Mouse (Mus musculus): Measurements from ENCODE around the gene Ythdf1. TPM values are rescaled to one million over a fixed set of nuclear protein-coding genes. Genes with fewer than 3 reads are reported as not detected.

Ythdf1 gene
- polyA plus RNA-seq (2012; rRNA removed; ENCODE audit: low replicate concordance) = 38.6 and 63.9 TPM in 2 replicates

DNA sequence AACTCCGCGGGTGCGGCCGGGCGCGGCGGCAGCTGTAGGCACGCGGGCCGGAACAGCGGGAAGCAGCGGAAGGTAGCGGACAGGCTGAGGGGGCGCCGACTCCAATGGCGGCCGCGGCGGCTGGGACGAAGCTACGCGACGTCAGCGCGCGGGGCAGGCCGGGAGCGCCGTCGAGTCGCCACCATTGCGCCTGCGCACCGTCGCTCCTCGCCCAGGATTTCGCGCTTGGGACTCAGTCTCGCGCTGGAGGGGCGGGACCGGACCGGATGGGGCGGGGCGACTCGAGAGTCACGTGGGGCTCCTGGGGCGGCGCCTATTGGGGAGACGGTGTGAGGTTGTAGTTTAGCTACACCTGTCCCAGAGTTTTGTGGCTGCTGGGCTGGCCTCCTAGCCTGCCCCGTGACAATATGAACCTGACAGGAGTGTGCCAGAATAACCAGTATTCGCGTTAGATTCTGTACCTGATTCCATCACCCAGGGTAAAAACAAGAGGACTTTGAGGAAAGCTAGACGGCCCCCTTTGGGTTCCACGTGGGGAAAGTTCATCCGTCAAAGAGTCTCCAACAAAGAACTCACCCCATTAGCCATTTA, at the start of gene Ythdf1:
Ythdf1 (minus strand) TSS at position 140 of the 591 bp plus-strand sequence.

DNA sequence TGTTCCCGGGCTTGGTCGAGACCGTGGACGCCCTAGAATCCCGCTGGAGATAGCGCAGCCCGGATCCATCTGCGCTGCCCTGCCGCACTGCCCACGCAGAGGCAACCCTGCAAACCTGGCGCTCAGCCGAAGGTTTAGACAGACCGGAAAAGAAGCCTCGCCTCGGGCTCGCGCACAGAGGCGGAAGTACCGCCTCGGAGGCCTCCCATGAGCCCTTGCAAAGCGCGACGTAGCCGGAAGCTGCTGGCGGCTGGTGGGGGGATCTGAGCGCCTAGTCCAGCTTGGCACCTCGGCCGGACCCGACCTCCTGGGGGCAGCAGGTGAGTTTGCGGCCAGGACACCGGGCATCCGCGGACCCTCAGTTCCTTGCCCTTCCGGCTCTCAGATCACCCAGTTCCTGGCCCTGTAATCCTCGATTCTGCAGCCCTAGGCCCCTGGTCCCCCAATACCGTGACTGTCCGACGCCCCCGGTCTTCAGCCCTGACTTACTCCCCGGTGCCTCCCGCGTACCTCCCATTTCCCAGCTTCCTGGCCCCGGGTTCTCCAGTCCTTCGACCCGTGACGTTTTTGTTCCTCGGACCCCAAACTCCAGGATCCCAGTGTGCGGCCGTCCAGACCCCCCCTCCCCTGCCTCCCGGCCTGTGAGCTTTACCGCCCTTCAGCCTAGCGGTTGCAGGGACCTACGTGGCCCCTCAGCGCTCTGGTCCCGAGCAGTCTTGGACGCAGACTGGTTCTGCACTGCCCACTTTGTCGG, 46.4 kb upstream of the Ythdf1 start, which contains the start of gene Arfgap1:
Arfgap1 (plus strand) TSS at position 216 of the 754 bp plus-strand sequence.

GRCm38 (mm10) chr2:180954061-180955047, 33.6 kb upstream of the Ythdf1 start, which contains the start of gene Nkain4:
Gene Nkain4, minus strand, starts transcription at chr2:180954699.

GRCm38 (mm10) chr2:180928723-180929122, 8.0 kb upstream of the Ythdf1 start, which contains the start of gene Birc7:
Gene Birc7, plus strand, starts transcription at chr2:180929023.

Other genes with a start within 250 kb of the Ythdf1 start
- 23.7 and 23.9 TPM in 2 replicates for gene Dido1, start 210.9 kb downstream of the Ythdf1 start, polyA plus RNA-seq (2012; rRNA removed; ENCODE audit: low replicate concordance)
- 39.2 and 43.8 TPM in 2 replicates for gene Gid8, start 210.8 kb downstream of the Ythdf1 start, polyA plus RNA-seq (2012; rRNA removed; ENCODE audit: low replicate concordance)
- 4.8 and 5.5 TPM in 2 replicates for gene Slc17a9, start 195.7 kb downstream of the Ythdf1 start, polyA plus RNA-seq (2012; rRNA removed; ENCODE audit: low replicate concordance)
- gene Bhlhe23, start 144.0 kb downstream of the Ythdf1 start, polyA plus RNA-seq (2012; rRNA removed; ENCODE audit: low replicate concordance) = not detected in 2 replicates
- gene Birc7, start 8.1 kb upstream of the Ythdf1 start, polyA plus RNA-seq (2012; rRNA removed; ENCODE audit: low replicate concordance) = not detected in 2 replicates
- 10.5 and 26.1 TPM in 2 replicates for gene Nkain4, start 33.8 kb upstream of the Ythdf1 start, polyA plus RNA-seq (2012; rRNA removed; ENCODE audit: low replicate concordance)
- 49.6 and 91.2 TPM in 2 replicates for gene Arfgap1, start 46.3 kb upstream of the Ythdf1 start, polyA plus RNA-seq (2012; rRNA removed; ENCODE audit: low replicate concordance)
- gene Col20a1, start 65.6 kb upstream of the Ythdf1 start, polyA plus RNA-seq (2012; rRNA removed; ENCODE audit: low replicate concordance) = 1.7 and 3.8 TPM in 2 replicates
- gene Chrna4, start 122.6 kb upstream of the Ythdf1 start, polyA plus RNA-seq (2012; rRNA removed; ENCODE audit: low replicate concordance) = 0.20 and 0.33 TPM in 2 replicates
- gene Kcnq2, start 214.4 kb upstream of the Ythdf1 start, polyA plus RNA-seq (2012; rRNA removed; ENCODE audit: low replicate concordance) = 0.06 and 0.20 TPM in 2 replicates
- 0.54 and 1.9 TPM in 2 replicates for gene Eef1a2, start 236.1 kb upstream of the Ythdf1 start, polyA plus RNA-seq (2012; rRNA removed; ENCODE audit: low replicate concordance)